Mouse (Mus musculus) liver, postnatal 0 days (tissue): Measurements from ENCODE around the gene Rtl5.

Experiments used
- CTCF ChIP-seq: sonication (generic); IDR thresholded peaks from 2 replicates; pipeline ENCODE4 v1.5.1; 2016; ENCODE audit warnings: antibody characterized with exemption, low read depth
- EP300 ChIP-seq: IDR thresholded peaks from 2 replicates; pipeline ENCODE4 v1.6.1; 2016; ENCODE audit warnings: antibody characterized with exemption, low read depth, mild to moderate bottlenecking

- TF ChIP-seq EP300, result no peak
- no peak for TF ChIP-seq CTCF
These were observed 30.8 kb upstream of the Rtl5 start for GRCm38 (mm10) chrX:102101886-102102285.
